Comparison of ENCODE assay signal across 25 mouse cellular contexts in genomic region chr2:47914986-47915485, GRCm38 (mm10).
DNase-seq lines count a peak whose midpoint lies in the region; ATAC-seq and TF ChIP-seq lines count a peak whose summit lies in the region.
"Had no signal": no experiment of that assay in that cellular context is flagged by ENCODE, and none has a peak within 500 bp of the region (broad histone marks: within the 10 kb centered on the region; RNA-seq: fewer than 3 reads in every experiment).

No protein-coding gene starts in this region.

- H3K9me3 ChIP-seq in lung, postnatal 0 days (ENCODE audit: low read length), result no peaks in the 10 kb centered on the region
- H3K9me3 ChIP-seq: forebrain, embryonic 10.5 days; forebrain, embryonic 13.5 days; heart, embryonic 12.5 days; heart, embryonic 15.5 days; hindbrain, embryonic 10.5 days; hindbrain, embryonic 13.5 days had no signal

- 49% methylated on average over 4 of the region's 4 CpGs for WGBS in lung, adult 2 months
- WGBS in lung, postnatal 0 days, result 46% methylated on average over 4 of the region's 4 CpGs

- no peak for TF ChIP-seq POLR2A in lung, adult 2 months (IDR thresholded peaks at IDR 0.05; ENCODE audit: borderline replicate concordance, extremely low read depth, low read depth, low read length)

- H3K9ac ChIP-seq in lung, postnatal 0 days (replicated peaks; ENCODE audit: low read depth), result no peak overlapping the region
- H3K9ac ChIP-seq: forebrain, embryonic 13.5 days; heart, embryonic 12.5 days; heart, embryonic 15.5 days; hindbrain, embryonic 13.5 days had no signal

- no peaks in the 10 kb centered on the region for H3K27me3 ChIP-seq in lung, postnatal 0 days (replicated peaks; ENCODE audit: insufficient read depth, low read length)
- H3K27me3 ChIP-seq: forebrain, embryonic 13.5 days; heart, embryonic 12.5 days; heart, embryonic 15.5 days; hindbrain, embryonic 13.5 days had no signal

- TF ChIP-seq CTCF in lung, adult 2 months (IDR thresholded peaks at IDR 0.05; ENCODE audit: insufficient read depth, low read length), result no peak
- no peak for TF ChIP-seq CTCF in lung, postnatal 0 days (IDR thresholded peaks at IDR 0.05)

- H3K4me3 ChIP-seq in lung, adult 2 months (replicated peaks; ENCODE audit: extremely low read depth, low read depth, low read length), result no peak overlapping the region
- H3K4me3 ChIP-seq in lung, postnatal 0 days (ENCODE audit: low read depth, low read length), result no peak overlapping the region
- H3K4me3 ChIP-seq: forebrain, embryonic 10.5 days; forebrain, embryonic 13.5 days; gastrocnemius, adult 2 months; heart, embryonic 12.5 days; heart, embryonic 15.5 days; hindbrain, embryonic 10.5 days; hindbrain, embryonic 13.5 days had no signal

- ATAC-seq in lung, postnatal 0 days, result peak; percentile 93
- ATAC-seq: activated CD4-positive, CD25-positive, alpha-beta regulatory T cell, adult 4 months; forebrain, embryonic 13.5 days; forebrain, embryonic 16.5 days; hindbrain, embryonic 16.5 days had no signal

- H3K27ac ChIP-seq in lung, postnatal 0 days (ENCODE audit: low read length), result no peak overlapping the region
- H3K27ac ChIP-seq: forebrain, embryonic 10.5 days; forebrain, embryonic 13.5 days; gastrocnemius, adult 2 months; heart, embryonic 15.5 days; hindbrain, embryonic 10.5 days; hindbrain, embryonic 13.5 days had no signal

- no peaks in the 10 kb centered on the region for H3K36me3 ChIP-seq in lung, postnatal 0 days (ENCODE audit: insufficient read depth, low read length)
- H3K36me3 ChIP-seq: forebrain, embryonic 10.5 days; heart, embryonic 12.5 days; heart, embryonic 15.5 days; hindbrain, embryonic 10.5 days; hindbrain, embryonic 13.5 days had no signal

- peak; percentile 5 for DNase-seq in lung, adult 2 months
- peak; percentile 80 for DNase-seq in lung, postnatal 0 days (ENCODE audit: low spot score)
- peak; percentile 73 for DNase-seq in lung, postnatal 25 days (ENCODE audit: low spot score)
- no peak for DNase-seq in adrenal gland, postnatal 14 days
- no peak for DNase-seq in thymus, postnatal 0 days (ENCODE audit: low spot score)
- no peak for DNase-seq in frontal cortex, adult 2 months (ENCODE audit: extremely low spot score in 1 of 2, low spot score in 1 of 2)
- DNase-seq: adrenal gland, adult 8-10 months; adrenal gland, postnatal 36 days; cerebellum, adult 18-20 months; cerebellum, adult 9-10 months; cerebellum, postnatal 14 days; gastrocnemius, adult 2 months; gastrocnemius, postnatal 14 days; heart, adult 18-20 months; heart, postnatal 10 days; heart, postnatal 36 days had no signal

- H3K4me1 ChIP-seq in lung, adult 2 months (ENCODE audit: control insufficient read depth, insufficient read depth, low read length), result peaks cover 2% of the 10 kb centered on the region; the same call in 1 of the 2 replicates
- no peaks in the 10 kb centered on the region for H3K4me1 ChIP-seq in lung, postnatal 0 days (ENCODE audit: insufficient read depth, low read depth, low read length)
- H3K4me1 ChIP-seq: forebrain, embryonic 10.5 days; forebrain, embryonic 13.5 days; heart, embryonic 12.5 days; heart, embryonic 15.5 days; hindbrain, embryonic 10.5 days; hindbrain, embryonic 13.5 days had no signal

- no peak overlapping the region for H3K4me2 ChIP-seq in lung, postnatal 0 days (replicated peaks; ENCODE audit: low read depth, low read length)
- H3K4me2 ChIP-seq: forebrain, embryonic 13.5 days; heart, embryonic 12.5 days; heart, embryonic 15.5 days; hindbrain, embryonic 13.5 days had no signal

- peak; percentile 92 for TF ChIP-seq EP300 in lung, postnatal 0 days (IDR thresholded peaks at IDR 0.05)

Comparison
In these comparisons a context has a peak if more than half of its experiments do, and no peak if none do; other contexts are left out.
1. DNase-seq: peak in lung, adult 2 months (single experiment), lung, postnatal 0 days (single experiment) and lung, postnatal 25 days (single experiment); none in adrenal gland, postnatal 14 days (single experiment), thymus, postnatal 0 days (single experiment) and frontal cortex, adult 2 months (0 of 2).